ENCODE assay signal across 10 mouse cellular contexts in genomic region chr2:160741580-160741979, GRCm38 (mm10). TPM values are rescaled to one million over a fixed set of nuclear protein-coding genes. Genes with fewer than 3 reads are reported as not detected.
DNase-seq lines count a peak whose midpoint lies in the region; ATAC-seq and TF ChIP-seq lines count a peak whose summit lies in the region.
"Had no signal": no experiment of that assay in that cellular context is flagged by ENCODE, and none has a peak within 500 bp of the region (broad histone marks: within the 10 kb centered on the region; RNA-seq: fewer than 3 reads in every experiment).

No protein-coding gene starts in this region.

- no peak for TF ChIP-seq CTCF in kidney, adult 2 months (conservative IDR thresholded peaks at IDR 0.05; ENCODE audit: insufficient read depth, insufficient read length, low read depth, low read length)
- no peak for TF ChIP-seq CTCF in kidney, postnatal 0 days (IDR thresholded peaks at IDR 0.05; ENCODE audit: low read depth)

- TF ChIP-seq POLR2A in kidney, adult 2 months (IDR thresholded peaks at IDR 0.05; ENCODE audit: low read depth, low read length) = no peak

- no peak overlapping the region for H3K9ac ChIP-seq in kidney, postnatal 0 days (ENCODE audit: low read depth, low read length)

- H3K36me3 ChIP-seq in kidney, adult 2 months (ENCODE audit: control insufficient read depth, insufficient read depth, low read length) = no peaks in the 10 kb centered on the region
- H3K36me3 ChIP-seq in kidney, postnatal 0 days (ENCODE audit: insufficient read depth, low read length) = peaks cover 4% of the 10 kb centered on the region; the same call in 1 of the 2 replicates

- ATAC-seq in kidney, postnatal 0 days (replicated peaks; ENCODE audit: low FRiP score, low read depth) = no peak

- DNase-seq in kidney, adult 2 months = peak; percentile 61
- no peak for DNase-seq in kidney, postnatal 4 days
- peak; percentile 38 for DNase-seq in thymus, postnatal 25 days
- no peak for DNase-seq in thymus, adult 18-20 months
- peak; percentile 54 for DNase-seq in kidney, postnatal 0 days (ENCODE audit: low spot score)
- no peak for DNase-seq in cerebellum, postnatal 10 days
- DNase-seq in frontal cortex, postnatal 36 days (ENCODE audit: low spot score in 2 of 2) = no peak
- no peak for DNase-seq in urinary bladder, postnatal 10 days (ENCODE audit: low spot score)
- DNase-seq: cerebellum, adult 9-10 months; right cerebral cortex, postnatal 4 days had no signal

- H3K27ac ChIP-seq in kidney, adult 2 months (ENCODE audit: insufficient read depth, low read depth, low read length) = peak overlapping the region; percentile 47
- peak overlapping the region; percentile 43 for H3K27ac ChIP-seq in kidney, postnatal 0 days

- H3K4me1 ChIP-seq in kidney, adult 2 months (ENCODE audit: control insufficient read depth, insufficient read depth, low read length) = peaks cover 31% of the 10 kb centered on the region
- peaks cover 28% of the 10 kb centered on the region for H3K4me1 ChIP-seq in kidney, postnatal 0 days (replicated peaks; ENCODE audit: insufficient read depth, low read length)

- H3K27me3 ChIP-seq in kidney, adult 2 months (replicated peaks; ENCODE audit: control insufficient read depth, insufficient read depth, low read length) = no peaks in the 10 kb centered on the region
- H3K27me3 ChIP-seq in kidney, postnatal 0 days (ENCODE audit: insufficient read depth, low read length) = no peaks in the 10 kb centered on the region

- H3K9me3 ChIP-seq in kidney, postnatal 0 days (replicated peaks; ENCODE audit: low read length) = no peaks in the 10 kb centered on the region

- no peak overlapping the region for H3K4me2 ChIP-seq in kidney, postnatal 0 days (ENCODE audit: low read length)

- WGBS in kidney, adult 2 months = 49% methylated on average over 3 of the region's 3 CpGs
- 56% methylated on average over 3 of the region's 3 CpGs for WGBS in kidney, postnatal 0 days

- H3K4me3 ChIP-seq in kidney, adult 2 months (ENCODE audit: insufficient read depth, low read depth, low read length) = no peak overlapping the region
- no peak overlapping the region for H3K4me3 ChIP-seq in kidney, postnatal 0 days (replicated peaks; ENCODE audit: low read depth, low read length)

RNA-seq across cellular contexts. Expression of gene Plcg1, which starts 10.5 kb away (rescaled TPM):
- polyA plus RNA-seq in kidney, adult 2 months (2012; rRNA removed) = 33.1 and 38.2 TPM in 2 replicates
- polyA plus RNA-seq in kidney, postnatal 0 days (2015; fragmentation: Nextera tagmentation; extraction: Ambion mirVana) = 31.6 and 32.5 TPM in 2 replicates

Comparison
In these comparisons a context has a peak if more than half of its experiments do, and no peak if none do; other contexts are left out.
1. DNase-seq: peak in kidney, adult 2 months (single experiment), thymus, postnatal 25 days (single experiment) and kidney, postnatal 0 days (single experiment); none in kidney, postnatal 4 days (0 of 2), thymus, adult 18-20 months (0 of 2), cerebellum, postnatal 10 days (0 of 2), frontal cortex, postnatal 36 days (0 of 2) and urinary bladder, postnatal 10 days (single experiment).